ENCODE assay signal across 19 mouse cellular contexts in the genomic region with DNA sequence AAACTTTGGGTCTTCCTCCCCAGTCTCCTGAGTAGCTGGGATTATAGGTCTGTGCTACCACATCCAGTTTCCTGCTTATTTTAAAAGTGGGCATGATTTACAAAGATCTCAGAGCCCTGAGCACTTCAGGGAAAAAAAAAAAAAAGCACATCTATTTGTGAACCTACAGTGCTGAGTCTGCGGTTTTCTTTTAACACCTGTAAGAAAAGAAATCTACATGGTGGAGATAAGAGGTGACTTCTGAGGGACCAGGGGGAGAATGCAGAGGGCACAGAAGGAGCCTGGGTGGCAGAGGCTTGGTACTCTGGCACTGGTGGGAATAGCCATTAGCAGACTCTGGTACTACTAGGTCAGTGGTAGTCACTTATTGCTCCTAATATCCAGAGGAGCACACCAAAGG. TPM values are rescaled to one million over a fixed set of nuclear protein-coding genes. Genes with fewer than 3 reads are reported as not detected.
DNase-seq lines count a peak whose midpoint lies in the region; ATAC-seq lines count a peak whose summit lies in the region.
"Had no signal": no experiment of that assay in that cellular context is flagged by ENCODE, and none has a peak within 500 bp of the region (broad histone marks: within the 10 kb centered on the region; RNA-seq: fewer than 3 reads in every experiment).

No protein-coding gene starts in this region.

- H3K9ac ChIP-seq in midbrain, embryonic 15.5 days, result no peak overlapping the region
- no peak overlapping the region for H3K9ac ChIP-seq in midbrain, embryonic 13.5 days (replicated peaks)
- no peak overlapping the region for H3K9ac ChIP-seq in liver, embryonic 12.5 days
- H3K9ac ChIP-seq in stomach, embryonic 15.5 days, result no peak overlapping the region
- H3K9ac ChIP-seq: embryonic facial prominence, embryonic 12.5 days; forebrain, embryonic 15.5 days; hindbrain, embryonic 15.5 days had no signal

- H3K9me3 ChIP-seq in heart, embryonic 10.5 days, result no peaks in the 10 kb centered on the region
- no peaks in the 10 kb centered on the region for H3K9me3 ChIP-seq in midbrain, embryonic 15.5 days
- H3K9me3 ChIP-seq in midbrain, embryonic 13.5 days, result no peaks in the 10 kb centered on the region
- H3K9me3 ChIP-seq in liver, embryonic 12.5 days (replicated peaks), result no peaks in the 10 kb centered on the region
- H3K9me3 ChIP-seq in stomach, embryonic 15.5 days, result no peaks in the 10 kb centered on the region
- H3K9me3 ChIP-seq: embryonic facial prominence, embryonic 12.5 days; forebrain, embryonic 15.5 days; hindbrain, embryonic 15.5 days; limb, embryonic 15.5 days had no signal

- H3K27me3 ChIP-seq in heart, embryonic 10.5 days (ENCODE audit: insufficient read depth, poor library complexity, severe bottlenecking), result peaks cover 60% of the 10 kb centered on the region
- peaks cover 19% of the 10 kb centered on the region for H3K27me3 ChIP-seq in midbrain, embryonic 15.5 days (replicated peaks)
- peaks cover 38% of the 10 kb centered on the region for H3K27me3 ChIP-seq in midbrain, embryonic 13.5 days
- peaks cover 7% of the 10 kb centered on the region for H3K27me3 ChIP-seq in liver, embryonic 12.5 days (replicated peaks)
- H3K27me3 ChIP-seq in stomach, embryonic 15.5 days (replicated peaks), result no peaks in the 10 kb centered on the region
- H3K27me3 ChIP-seq: limb, embryonic 15.5 days had no signal

- no peak for DNase-seq in heart, embryonic 10.5 days (ENCODE audit: low spot score)
- DNase-seq in heart, postnatal 10 days, result no peak
- no peak for DNase-seq in frontal cortex, postnatal 25 days (ENCODE audit: low spot score in 2 of 2)
- DNase-seq in gastrocnemius, postnatal 25 days, result no peak
- DNase-seq: cerebellum, adult 18-20 months; gastrocnemius, postnatal 14 days; heart, postnatal 14 days; layer of hippocampus, adult 9-11 months; midbrain, embryonic 14.5 days; spleen, adult 18-20 months had no signal

- no peak for ATAC-seq in midbrain, embryonic 15.5 days (replicated peaks)
- ATAC-seq in midbrain, embryonic 13.5 days, result no peak
- ATAC-seq in liver, embryonic 12.5 days, result no peak
- no peak for ATAC-seq in stomach, embryonic 15.5 days (ENCODE audit: insufficient read depth, low FRiP score, low read depth)

- H3K36me3 ChIP-seq in heart, embryonic 10.5 days, result no peaks in the 10 kb centered on the region
- H3K36me3 ChIP-seq in midbrain, embryonic 15.5 days (replicated peaks), result no peaks in the 10 kb centered on the region
- no peaks in the 10 kb centered on the region for H3K36me3 ChIP-seq in midbrain, embryonic 13.5 days
- H3K36me3 ChIP-seq in liver, embryonic 12.5 days, result peaks cover 4% of the 10 kb centered on the region
- H3K36me3 ChIP-seq in stomach, embryonic 15.5 days, result no peaks in the 10 kb centered on the region
- H3K36me3 ChIP-seq: embryonic facial prominence, embryonic 12.5 days; forebrain, embryonic 15.5 days; hindbrain, embryonic 15.5 days; limb, embryonic 15.5 days had no signal

- intact Hi-C loops in heart, postnatal 10 days (cut with DNase I), result no loop called here

- H3K4me3 ChIP-seq in heart, embryonic 10.5 days, result no peak overlapping the region
- H3K4me3 ChIP-seq in midbrain, embryonic 15.5 days, result no peak overlapping the region
- H3K4me3 ChIP-seq in midbrain, embryonic 13.5 days (replicated peaks), result no peak overlapping the region
- no peak overlapping the region for H3K4me3 ChIP-seq in liver, embryonic 12.5 days
- H3K4me3 ChIP-seq in stomach, embryonic 15.5 days (replicated peaks), result no peak overlapping the region

- 79% methylated on average over 1 of the region's 1 CpGs for WGBS in heart, embryonic 10.5 days
- 94% methylated on average over 1 of the region's 1 CpGs for WGBS in midbrain, embryonic 15.5 days
- 81% methylated on average over 1 of the region's 1 CpGs for WGBS in midbrain, embryonic 13.5 days
- 71% methylated on average over 1 of the region's 1 CpGs for WGBS in liver, embryonic 12.5 days (ENCODE audit: insufficient replicate concordance)
- WGBS in stomach, embryonic 15.5 days, result 66% methylated on average over 1 of the region's 1 CpGs

- peak overlapping the region; percentile 87; the same call in 1 of the 2 replicates for H3K27ac ChIP-seq in heart, embryonic 10.5 days
- no peak overlapping the region for H3K27ac ChIP-seq in midbrain, embryonic 15.5 days
- no peak overlapping the region for H3K27ac ChIP-seq in midbrain, embryonic 13.5 days
- peak overlapping the region; percentile 81 for H3K27ac ChIP-seq in liver, embryonic 12.5 days
- peak overlapping the region; percentile 95; the same call in 1 of the 2 replicates for H3K27ac ChIP-seq in stomach, embryonic 15.5 days
- H3K27ac ChIP-seq: embryonic facial prominence, embryonic 12.5 days; forebrain, embryonic 15.5 days; hindbrain, embryonic 15.5 days; limb, embryonic 15.5 days; macrophage had no signal

- peaks cover 74% of the 10 kb centered on the region for H3K4me1 ChIP-seq in heart, embryonic 10.5 days
- peaks cover 20% of the 10 kb centered on the region for H3K4me1 ChIP-seq in midbrain, embryonic 15.5 days
- peaks cover 18% of the 10 kb centered on the region for H3K4me1 ChIP-seq in midbrain, embryonic 13.5 days (replicated peaks)
- H3K4me1 ChIP-seq in liver, embryonic 12.5 days, result peaks cover 98% of the 10 kb centered on the region
- peaks cover 26% of the 10 kb centered on the region for H3K4me1 ChIP-seq in stomach, embryonic 15.5 days

- peak overlapping the region; percentile 100; the same call in 1 of the 2 replicates for H3K4me2 ChIP-seq in midbrain, embryonic 15.5 days
- no peak overlapping the region for H3K4me2 ChIP-seq in midbrain, embryonic 13.5 days (replicated peaks)
- peak overlapping the region; percentile 98; the same call in 1 of the 2 replicates for H3K4me2 ChIP-seq in liver, embryonic 12.5 days
- H3K4me2 ChIP-seq in stomach, embryonic 15.5 days, result peak overlapping the region; percentile 94; the same call in 1 of the 2 replicates

RNA-seq across cellular contexts. Expression of a gene that starts 2.9 kb away (rescaled TPM):
- polyA plus RNA-seq in heart, embryonic 10.5 days (2016; fragmentation: Nextera tagmentation; extraction: Ambion mirVana), result 24.7 and 62.7 TPM in 2 replicates
- total RNA-seq in heart, postnatal 10 days (2021), result 10 to 100 TPM; 22.1 to 32.3 TPM
- polyA plus RNA-seq in midbrain, embryonic 15.5 days (2015; fragmentation: Nextera tagmentation; extraction: Ambion mirVana), result 8.7 and 9.6 TPM in 2 replicates
- polyA plus RNA-seq in midbrain, embryonic 13.5 days (2015; fragmentation: Nextera tagmentation; extraction: Ambion mirVana), result 4.4 and 6.8 TPM in 2 replicates
- polyA plus RNA-seq in liver, embryonic 12.5 days (2016; fragmentation: Nextera tagmentation; extraction: Ambion mirVana), result 76.9 and 79.5 TPM in 2 replicates
- polyA plus RNA-seq in stomach, embryonic 15.5 days (2015; fragmentation: Nextera tagmentation; extraction: Ambion mirVana), result 112 and 127 TPM in 2 replicates
- total RNA-seq in gastrocnemius, postnatal 25 days (2021), result 10 to 100 TPM; 36.9 to 42.3 TPM

RNA-seq across cellular contexts. Expression of a gene that starts 17.7 kb away (rescaled TPM):
- polyA plus RNA-seq in heart, embryonic 10.5 days (2016; fragmentation: Nextera tagmentation; extraction: Ambion mirVana), result 19.2 and 22.1 TPM in 2 replicates
- 10 to 100 TPM; 11.4 to 13.7 TPM for total RNA-seq in heart, postnatal 10 days (2021)
- 26.1 and 26.9 TPM in 2 replicates for polyA plus RNA-seq in midbrain, embryonic 15.5 days (2015; fragmentation: Nextera tagmentation; extraction: Ambion mirVana)
- 16.8 and 20.8 TPM in 2 replicates for polyA plus RNA-seq in midbrain, embryonic 13.5 days (2015; fragmentation: Nextera tagmentation; extraction: Ambion mirVana)
- polyA plus RNA-seq in liver, embryonic 12.5 days (2016; fragmentation: Nextera tagmentation; extraction: Ambion mirVana), result 4.7 and 5.7 TPM in 2 replicates
- 15.4 and 16.2 TPM in 2 replicates for polyA plus RNA-seq in stomach, embryonic 15.5 days (2015; fragmentation: Nextera tagmentation; extraction: Ambion mirVana)
- total RNA-seq in gastrocnemius, postnatal 25 days (2021), result 1 to 10 TPM; 6.7 to 7.4 TPM

RNA-seq across cellular contexts. Expression of a gene that starts 28.1 kb away (rescaled TPM):
- 15.9 and 24.6 TPM in 2 replicates for polyA plus RNA-seq in heart, embryonic 10.5 days (2016; fragmentation: Nextera tagmentation; extraction: Ambion mirVana)
- 10 to 100 TPM; 49.4 to 50.7 TPM for total RNA-seq in heart, postnatal 10 days (2021)
- polyA plus RNA-seq in midbrain, embryonic 15.5 days (2015; fragmentation: Nextera tagmentation; extraction: Ambion mirVana), result 10.4 and 10.6 TPM in 2 replicates
- polyA plus RNA-seq in midbrain, embryonic 13.5 days (2015; fragmentation: Nextera tagmentation; extraction: Ambion mirVana), result 6.2 and 7.8 TPM in 2 replicates
- polyA plus RNA-seq in liver, embryonic 12.5 days (2016; fragmentation: Nextera tagmentation; extraction: Ambion mirVana), result 20.5 and 24.6 TPM in 2 replicates
- polyA plus RNA-seq in stomach, embryonic 15.5 days (2015; fragmentation: Nextera tagmentation; extraction: Ambion mirVana), result 88.7 and 92.5 TPM in 2 replicates
- total RNA-seq in gastrocnemius, postnatal 25 days (2021), result 10 to 100 TPM; 21.3 to 23.7 TPM

Comparison
In these comparisons a context has a peak if more than half of its experiments do, and no peak if none do; other contexts are left out.
1. H3K27ac ChIP-seq: peak in heart, embryonic 10.5 days (single experiment), liver, embryonic 12.5 days (single experiment) and stomach, embryonic 15.5 days (single experiment); none in midbrain, embryonic 15.5 days (single experiment) and midbrain, embryonic 13.5 days (single experiment).